Mouse (Mus musculus) frontal cortex, postnatal 25 days (tissue): ENCODE results near the gene Pdss2.
"Not testable (repeated sequence)": the region's sequence is repeated elsewhere in the genome, so short reads cannot be mapped to it uniquely, and the experiment has no call there.

Source experiments
- DNase-seq, 2 experiments: peaks; one replicate each; pipeline ENCODE4 v3.0.0; 2022; ENCODE audit warnings: low spot score in 2 of 2

Pdss2 gene

DNA sequence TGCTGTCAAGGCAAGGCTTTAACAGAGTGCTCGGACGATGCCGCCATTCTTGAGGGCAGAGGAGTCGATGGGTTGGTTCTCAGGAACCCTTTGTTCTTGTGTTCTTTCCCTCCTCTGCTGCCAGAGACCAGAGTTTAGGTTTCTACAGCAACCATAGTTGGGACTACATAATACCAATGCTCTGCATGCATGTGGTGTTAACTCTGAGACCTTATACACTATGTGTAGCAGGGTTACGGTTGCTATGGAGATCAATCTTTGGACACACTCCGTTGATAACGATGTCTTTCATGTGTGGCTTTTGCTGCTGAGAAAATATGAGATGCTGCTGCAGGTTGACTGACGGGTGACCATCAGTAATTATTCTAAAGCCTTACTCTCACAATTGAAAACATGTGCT is 20.9 kb downstream of the Pdss2 start:
- no peak for DNase-seq

DNA sequence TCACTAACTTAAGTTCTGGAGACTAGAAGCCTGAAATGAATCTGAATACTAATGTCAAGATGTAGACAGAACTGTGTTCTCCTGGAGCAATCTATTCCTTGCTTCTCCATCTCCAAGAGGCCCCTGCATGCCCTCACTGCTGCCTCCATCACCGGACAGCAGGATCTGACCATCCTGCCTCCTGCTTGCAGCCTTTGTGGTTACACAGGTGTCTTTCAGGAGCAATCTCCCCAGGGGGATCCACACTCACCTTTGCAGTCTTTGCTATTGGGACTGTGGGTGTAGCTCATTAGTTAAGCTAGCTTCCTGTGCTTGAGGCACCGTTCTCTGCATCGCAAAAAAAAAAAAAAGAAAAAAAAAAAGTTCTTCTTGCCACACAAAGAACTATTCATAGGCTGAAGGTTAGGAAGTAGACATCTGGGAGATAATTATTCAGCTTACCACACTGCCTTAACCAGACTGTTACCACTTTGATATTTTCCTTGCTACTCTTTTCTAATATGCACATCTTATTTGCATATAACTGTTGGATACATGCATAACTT is 23.0 kb downstream of the Pdss2 start:
- no peak for DNase-seq

DNA sequence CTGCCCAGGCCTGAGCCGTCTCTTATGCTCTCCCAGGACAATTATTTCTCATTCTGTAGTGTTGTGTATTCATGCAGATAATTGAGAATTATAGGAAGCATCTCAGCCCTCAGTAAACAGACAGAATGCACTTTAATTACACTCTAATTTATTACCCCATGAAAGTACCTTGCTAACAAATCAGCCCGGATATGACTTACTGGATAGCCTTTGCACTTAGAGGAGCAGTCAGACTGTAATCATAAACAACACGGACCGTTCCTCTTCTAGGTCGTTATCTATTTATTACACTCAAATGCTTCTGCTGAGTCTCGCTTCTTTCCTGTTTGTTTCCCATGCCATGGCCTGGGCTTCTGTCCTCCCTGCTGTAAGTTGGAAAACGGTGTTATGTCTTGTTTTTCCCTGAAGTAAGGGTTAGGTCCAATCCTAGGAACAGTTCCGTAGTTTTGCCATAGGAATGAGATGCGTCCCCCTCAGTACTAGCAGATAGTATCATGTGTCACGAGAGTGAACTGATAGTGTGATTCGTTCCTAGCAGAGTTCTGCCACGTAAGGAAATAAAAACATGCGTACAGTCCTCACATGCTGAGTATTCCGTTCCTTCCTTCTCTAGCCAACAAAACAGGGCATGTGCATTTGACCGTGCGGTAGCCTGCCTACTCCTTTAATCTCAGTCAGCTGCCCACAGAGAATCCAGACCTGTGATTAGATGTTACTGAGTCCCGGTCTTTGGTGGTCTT is 24.3 kb downstream of the Pdss2 start:
- no peak for DNase-seq

DNA sequence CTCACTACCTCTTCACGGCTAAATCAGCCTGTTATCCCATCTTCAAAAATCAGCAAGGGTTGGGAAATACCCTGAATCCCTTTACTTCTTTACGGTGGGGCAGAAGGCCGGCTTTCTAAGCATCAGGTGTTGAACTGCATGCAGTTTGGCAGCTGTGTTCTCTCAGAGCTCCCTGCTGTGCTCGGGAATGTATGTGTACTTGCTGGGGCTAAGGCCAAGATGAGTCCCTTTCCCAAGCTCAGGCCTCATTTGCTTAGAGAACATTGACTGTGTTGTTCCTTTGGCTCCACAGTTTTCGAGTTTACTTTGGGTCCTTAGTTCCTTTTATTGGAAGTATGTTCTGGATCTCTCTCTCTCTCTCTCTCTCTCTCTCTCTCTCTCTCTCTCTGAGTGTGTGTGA is 26.7 kb downstream of the Pdss2 start:
- no peak for DNase-seq

DNA sequence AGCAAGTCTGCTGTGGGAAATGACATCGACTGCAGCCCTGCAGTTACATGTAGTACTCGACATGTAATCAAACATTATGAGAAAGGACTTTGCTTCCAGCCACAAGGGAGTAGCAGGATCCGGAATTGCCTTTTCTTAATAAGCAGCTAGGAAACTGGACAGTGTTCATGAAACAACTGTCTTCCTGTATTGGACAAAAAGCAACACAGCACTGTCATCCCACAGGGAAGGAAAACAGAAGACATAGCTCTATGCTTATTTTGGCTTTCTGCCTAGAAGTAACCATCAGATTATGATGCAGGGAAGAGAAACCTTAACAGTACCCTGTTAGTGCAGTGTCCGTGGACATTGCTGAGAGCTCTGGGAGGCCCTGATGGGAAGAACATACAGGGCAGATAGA is 31.0 kb downstream of the Pdss2 start:
- DNase-seq: no peak

DNA sequence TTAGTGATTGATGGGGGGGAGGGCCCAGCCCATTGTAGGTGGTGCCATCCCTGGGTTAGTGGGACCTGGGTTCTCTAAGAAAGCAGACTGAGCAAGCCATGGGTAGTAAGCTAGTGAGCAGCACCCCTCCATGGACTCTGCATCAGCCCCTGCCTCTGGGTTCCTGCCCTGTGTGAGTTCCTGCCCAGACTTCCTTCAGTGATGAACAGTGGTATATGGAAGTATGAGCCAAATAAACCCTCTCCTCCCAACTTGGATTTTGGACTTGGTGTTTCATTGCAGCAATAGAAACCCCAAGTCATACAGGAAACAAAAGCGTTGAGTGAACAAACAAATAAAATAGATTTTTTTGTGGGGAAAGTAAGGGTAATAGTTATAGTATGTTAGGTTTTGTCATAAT is 35.7 kb downstream of the Pdss2 start:
- not testable (repeated sequence) for DNase-seq

DNA sequence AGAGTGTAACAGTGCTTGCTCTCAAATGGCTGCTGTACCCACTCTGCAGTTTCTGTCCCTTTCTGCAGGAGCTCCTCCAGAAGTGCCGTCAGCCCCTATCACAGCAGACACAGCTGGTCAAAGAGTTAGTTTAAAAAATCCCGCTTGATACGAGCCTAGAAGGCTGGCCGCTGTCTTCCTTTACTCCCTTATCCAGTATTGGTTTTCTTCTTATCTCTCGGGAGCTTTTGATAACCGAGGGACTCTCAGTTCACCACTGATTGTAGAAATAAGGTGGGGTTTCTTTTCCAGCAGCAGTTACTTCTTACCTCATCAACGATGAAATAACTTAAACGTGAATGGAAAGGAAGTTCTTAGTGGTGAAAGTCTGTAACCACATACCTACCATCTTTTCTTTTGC is 36.2 kb downstream of the Pdss2 start:
- DNase-seq: not testable (repeated sequence)

DNA sequence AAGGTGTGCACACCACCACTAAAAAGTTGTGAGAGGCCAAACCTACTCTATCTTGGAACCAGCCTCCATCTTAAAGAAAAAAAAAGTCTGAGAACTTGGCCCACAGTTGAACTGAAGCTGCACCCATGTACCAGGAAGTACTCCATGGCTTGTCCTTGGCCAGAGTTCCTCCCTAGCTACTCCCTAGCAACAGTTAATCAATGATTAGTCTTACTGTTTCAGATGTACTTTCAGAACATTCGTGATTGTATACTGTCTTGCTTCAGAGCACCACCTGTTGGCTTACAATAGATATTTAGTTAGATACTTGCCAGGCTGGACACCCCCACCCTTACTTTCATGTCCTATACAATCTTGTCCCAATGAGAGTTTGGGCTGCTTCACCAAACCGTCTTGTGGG is 50.0 kb downstream of the Pdss2 start:
- DNase-seq: no peak

DNA sequence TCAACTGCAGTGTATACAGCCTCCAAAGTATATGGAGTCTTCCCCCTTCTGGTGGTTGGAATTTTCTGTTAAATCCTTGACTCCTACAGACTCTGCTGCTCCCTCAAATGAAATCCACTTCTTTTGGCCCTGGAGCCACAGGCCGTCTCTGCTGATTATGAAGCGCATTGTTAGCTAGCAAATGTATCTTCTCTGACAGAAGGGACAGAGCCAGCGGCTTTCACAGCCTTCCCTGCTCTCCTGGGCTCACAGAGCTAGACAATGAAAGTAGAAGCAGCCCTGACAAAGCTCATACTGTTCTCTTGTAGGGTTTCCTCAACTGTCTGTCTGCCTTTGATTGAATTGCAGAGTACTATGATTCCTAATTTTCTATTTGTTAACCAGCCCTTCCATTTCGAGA is 51.1 kb downstream of the Pdss2 start:
- no peak for DNase-seq

DNA sequence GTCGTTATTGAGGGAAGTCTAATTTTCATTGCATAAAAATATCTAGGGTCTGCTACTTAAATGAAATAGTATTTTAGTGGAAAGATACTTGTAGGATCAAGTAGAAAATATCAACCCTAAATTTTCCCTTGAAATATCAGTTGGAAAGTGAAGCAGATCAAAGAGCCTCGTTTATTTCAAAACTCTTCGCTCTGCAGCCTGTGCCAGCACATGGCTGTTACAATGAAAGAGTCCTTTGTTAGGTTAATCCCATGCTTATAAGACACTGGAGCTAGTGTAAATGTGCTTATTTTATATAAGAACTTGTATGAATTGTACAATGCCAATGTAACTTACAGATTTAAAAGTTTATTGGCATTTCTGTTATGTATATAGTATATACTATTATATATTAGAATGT is 51.8 kb downstream of the Pdss2 start:
- no peak for DNase-seq

DNA sequence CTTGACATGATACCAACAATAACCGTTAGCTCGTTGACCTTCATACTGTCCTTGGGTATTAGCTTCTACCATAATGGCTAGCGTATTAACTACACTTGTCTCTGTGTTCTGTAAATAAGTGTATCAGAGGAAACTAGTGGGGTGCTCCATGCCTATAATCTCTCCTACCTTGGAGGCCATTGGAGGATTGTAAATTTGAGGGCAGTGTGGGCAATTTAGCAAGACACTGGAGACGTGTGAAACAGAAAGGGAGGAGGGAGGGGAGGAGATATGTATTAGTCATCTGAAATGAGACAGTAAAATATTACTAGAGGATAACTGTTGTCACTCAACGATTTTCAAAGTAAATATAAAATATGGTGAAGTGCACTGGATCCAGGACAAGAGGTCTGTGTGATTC is 54.2 kb downstream of the Pdss2 start:
- DNase-seq: no peak

DNA sequence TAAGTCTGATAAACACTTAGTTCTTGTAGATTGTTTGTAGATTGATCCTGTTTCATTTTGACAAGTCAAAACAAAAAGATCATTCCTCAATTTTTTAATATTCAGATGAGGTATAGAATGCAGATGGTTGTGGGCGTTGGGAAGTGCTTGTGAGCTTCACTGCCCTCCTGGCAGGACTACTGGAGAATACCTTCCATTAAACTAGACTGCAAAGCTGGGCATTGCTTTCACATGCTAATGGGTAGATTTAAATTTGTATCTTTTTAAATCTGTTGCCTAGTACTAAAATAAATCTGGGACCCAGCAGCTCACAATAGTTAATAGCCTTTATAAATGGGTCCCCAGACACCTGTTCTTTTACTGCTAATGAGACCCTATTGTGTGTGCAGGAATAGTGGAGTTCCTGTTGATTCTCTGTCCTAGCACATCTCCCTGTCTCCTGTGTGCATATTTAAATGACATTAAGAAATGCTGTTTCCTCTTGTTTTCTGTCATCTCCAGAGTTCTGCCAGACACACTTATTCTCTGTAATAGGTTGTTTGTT is 54.9 kb downstream of the Pdss2 start:
- no peak for DNase-seq

DNA sequence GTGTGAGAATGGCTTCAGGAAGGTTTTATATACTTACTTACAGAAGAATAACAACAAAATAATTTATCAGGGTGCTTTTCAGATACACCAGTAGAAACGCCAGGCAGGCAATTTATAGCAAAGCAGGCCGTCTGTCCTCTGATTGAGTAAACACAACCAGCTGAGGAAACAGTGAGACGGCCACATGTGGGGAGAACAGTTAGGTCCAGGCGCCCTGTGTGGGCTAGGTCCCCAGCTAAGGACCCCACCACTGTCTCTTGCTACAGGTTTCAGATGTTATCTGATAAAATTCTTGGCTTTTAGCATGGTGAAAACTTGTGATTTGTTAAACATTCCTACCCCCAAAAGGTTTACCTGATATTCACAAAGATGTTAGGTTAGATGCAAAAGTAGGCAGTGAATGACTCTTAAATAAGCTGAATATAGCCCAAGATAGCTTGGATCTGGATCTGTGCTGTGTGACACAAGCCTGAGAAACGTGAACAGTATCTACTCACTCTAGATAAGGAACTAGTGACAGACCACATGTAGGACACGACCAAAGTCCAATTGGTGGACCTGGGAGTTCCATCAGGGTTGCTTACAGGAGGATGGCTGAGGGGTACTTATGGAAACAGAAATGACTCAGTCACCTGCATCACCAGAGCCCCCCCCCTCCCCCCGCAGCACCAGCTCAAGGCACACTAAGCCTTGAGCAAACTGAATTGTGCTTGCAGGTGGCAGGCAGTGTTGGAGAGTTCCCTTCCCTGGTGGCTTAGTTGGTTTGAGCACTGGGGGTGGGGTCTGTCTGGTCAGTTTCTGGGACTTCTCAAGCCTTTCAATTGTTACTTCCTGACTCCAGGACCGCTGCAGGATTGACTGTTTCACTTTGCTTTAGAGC is 56.2 kb downstream of the Pdss2 start:
- DNase-seq: no peak

DNA sequence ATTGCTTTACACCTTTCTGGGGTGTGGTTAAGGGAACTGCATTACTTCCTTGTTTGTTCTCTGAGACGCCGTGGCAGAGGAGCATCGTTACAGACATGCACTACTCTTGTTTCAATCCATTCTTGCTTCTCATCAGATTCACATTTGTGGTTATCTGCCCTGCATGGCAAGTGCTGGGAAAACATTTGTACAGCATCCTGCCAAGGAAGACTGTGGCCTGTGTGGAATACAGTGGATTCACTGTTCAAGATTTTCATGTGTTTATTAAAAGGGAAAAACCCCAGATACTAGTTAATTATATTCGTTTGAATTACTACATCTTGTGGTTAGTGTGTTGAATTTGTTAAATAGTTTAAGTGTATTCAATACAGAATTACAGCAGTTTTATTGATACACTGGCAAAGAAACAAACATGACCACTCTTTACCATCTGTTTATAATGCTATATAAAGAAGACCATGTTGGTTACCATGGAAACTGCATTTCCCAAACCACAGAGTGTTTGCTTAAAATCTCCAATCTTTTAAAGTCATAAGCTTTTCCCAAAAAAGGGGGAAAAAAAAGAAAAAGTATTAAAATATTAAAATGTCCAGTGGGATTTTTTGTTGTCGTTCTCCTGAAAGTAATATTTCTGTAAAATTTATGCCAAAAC is 58.5 kb downstream of the Pdss2 start:
- DNase-seq: no peak

DNA sequence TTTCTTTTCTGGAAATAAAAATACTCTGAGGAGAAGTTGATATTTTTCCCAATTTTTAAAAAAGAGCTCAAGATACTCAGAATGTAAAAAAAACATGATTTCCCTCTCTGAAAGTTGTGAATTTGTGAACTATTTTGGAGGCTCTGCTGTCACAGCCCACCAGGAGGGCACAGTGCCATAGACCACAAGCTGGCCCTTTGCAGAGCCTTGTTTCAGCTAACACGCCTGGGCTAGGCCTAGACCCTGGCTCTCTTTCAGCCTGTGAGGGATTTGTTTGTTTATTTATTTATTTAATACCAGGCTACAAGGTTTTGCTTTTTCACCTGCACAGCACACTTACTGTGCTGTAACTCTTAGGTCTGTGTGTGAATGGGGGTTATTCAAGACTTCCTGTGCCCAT is 64.3 kb downstream of the Pdss2 start:
- DNase-seq: no peak

DNA sequence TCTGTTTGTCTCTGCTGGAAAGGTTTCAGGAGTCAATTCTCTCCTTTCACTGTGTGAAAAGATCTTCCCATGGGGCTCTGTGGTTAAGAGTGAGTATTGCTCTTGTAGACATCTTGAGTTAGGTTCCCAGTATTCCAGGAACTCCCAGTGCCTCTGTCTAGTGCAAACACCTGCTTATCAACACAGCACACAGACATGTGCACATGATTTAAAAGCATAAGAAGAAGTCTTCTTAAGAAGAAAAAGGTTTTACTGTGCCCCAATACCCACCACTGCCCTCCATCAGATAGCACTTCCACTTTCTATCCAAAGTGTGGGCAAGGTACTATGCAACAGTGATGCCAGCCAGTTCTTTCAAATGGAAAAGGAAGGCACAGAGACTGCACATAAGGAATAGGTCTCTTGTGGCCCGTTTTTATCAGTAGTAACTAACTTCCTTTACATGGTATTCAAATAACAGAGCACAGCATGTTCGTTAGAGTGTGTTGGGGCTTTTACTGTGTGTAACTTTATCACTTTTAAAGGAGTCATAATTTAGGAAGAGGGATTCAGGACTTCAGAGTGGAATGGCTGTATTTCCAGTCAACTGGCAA is 69.4 kb downstream of the Pdss2 start:
- DNase-seq: no peak

DNA sequence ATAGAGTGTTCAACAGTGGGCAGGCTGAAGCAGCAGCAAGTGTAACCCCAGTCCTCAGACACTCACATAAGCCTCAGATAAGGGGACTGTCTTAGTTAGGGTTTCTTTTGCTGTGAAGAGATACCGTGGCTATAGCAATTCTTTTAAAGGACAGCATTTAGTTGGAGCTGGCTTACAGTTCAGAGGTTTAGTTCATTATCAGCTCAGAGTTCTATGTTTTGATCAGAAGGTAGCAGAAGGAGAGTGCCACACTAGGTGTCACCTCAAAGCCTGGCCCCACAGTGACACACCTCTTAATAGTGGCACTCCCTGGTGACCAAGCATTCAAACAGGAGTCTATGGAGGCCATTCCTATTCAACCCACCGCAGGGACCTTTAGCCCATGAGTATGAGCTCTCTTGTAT is 70.0 kb downstream of the Pdss2 start:
- no peak for DNase-seq

DNA sequence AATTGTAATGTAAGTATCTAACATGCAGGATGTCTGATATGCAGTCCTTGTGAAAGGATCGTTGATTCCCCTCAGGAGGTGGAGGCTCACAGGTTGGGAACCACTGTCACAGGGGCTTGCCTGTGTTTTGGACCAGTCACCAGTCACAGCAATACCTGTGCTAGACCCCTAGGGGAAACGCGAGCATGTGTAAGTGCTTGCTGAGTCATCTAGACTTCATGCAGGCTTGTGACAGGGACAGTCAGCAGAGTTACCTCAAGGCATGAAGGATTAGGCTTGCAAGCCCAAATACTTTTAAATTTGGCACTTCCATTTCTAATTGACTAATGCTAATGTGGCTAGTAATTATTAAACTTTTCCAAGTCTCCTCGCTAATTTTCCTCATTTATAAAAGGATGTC is 71.2 kb downstream of the Pdss2 start:
- DNase-seq: no peak

DNA sequence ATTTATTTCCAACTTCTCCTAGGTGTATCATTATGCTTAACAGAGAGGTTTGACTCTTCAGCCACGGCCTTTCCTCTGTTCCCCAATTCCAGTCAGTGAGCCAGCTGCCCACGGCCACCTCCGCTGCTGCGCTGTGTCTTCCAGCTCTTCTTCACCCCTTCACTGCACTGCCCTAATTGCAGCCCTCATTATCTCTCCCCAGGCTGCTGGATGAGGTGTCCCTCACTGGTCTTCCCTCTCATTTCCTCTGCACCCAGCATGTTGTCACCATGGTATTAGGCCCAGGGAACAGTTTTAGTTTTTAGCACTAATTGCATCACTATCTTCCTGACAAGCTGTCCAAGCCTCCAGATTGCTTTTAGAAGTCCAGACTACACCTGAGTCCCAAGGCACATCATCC is 73.0 kb downstream of the Pdss2 start:
- no peak for DNase-seq

DNA sequence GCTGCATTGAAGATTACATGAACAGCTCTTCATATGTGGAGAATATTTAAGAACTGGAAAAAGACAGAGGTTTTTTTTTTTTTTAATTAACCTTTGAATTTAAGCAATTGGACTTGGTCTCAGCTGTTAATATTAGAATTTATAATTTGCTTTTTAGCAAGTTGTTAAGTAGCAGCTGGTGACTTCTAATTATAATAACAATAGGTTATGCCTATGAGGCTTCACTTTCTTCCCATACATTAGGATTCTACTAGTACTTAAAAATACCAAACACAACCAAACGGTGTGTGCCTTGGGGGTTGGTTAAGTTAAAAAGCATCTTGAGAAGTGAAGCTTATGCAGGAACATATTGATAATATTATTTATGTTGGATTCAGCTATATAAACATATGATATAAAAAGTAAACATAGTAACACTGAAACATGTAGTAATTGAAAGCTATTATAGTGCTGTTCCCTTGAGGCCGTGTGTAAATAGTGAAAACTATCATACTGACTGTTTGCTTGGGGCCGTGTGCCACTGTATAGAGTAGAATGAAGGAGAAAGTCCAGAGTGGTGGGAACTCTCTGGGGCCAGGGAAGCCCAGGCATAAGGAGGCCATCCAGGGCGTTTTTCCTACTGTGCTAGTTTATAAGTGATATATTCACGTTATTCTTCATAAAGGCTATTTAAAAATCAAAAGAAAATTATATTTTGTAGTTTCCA is 87.0 kb downstream of the Pdss2 start:
- no peak for DNase-seq

DNA sequence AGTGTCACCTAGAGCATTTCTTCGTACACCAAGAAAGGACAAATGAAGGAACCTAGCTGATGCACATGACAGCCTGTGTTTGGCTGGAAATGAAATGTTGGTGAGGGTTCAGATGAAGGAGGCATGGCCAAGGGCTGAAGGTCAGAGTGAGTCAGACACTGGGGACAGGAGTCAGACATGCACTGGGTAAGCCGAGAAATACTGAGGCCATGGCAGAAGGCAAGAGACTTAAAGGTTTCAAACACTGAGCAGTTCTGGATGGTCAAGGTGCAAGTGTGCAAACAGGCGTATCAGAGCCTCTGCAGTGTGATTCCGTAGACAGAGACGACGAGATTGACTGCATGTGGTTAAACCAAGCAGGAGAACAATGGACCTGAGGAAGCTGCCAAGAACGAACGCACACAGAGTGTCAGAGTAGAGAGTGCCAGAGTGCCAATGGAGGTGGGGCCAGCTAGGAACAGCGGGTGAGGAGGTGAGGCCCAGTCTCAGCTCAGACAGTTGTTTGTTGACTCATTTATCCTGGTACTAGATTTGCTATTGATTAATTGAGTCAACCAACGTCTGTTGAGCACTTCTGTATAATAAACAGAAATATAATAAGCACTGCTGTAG is 89.6 kb downstream of the Pdss2 start:
- DNase-seq: no peak
